Mouse (Mus musculus) myocyte (in vitro differentiated cells): ENCODE data around the gene Ndufa4l2.

Experiments
- E2F4 ChIP-seq: IDR thresholded peaks from one replicate; pipeline ENCODE4 v1.6.1; 2011; ENCODE audit warnings: mild to moderate bottlenecking, control low read depth, moderate library complexity; ENCODE audit not compliant: insufficient read depth
- MYOG ChIP-seq, 3 experiments: IDR thresholded peaks; one replicate each; pipeline ENCODE4 v1.6.1; 2011; ENCODE audit warnings: control low read depth in 2 of 3, low read depth in 2 of 3, mild to moderate bottlenecking in 2 of 3; ENCODE audit not compliant: insufficient read length in 2 of 3, control insufficient read depth in 1 of 3, insufficient read depth in 1 of 3
- POLR2A ChIP-seq: IDR thresholded peaks from one replicate; pipeline ENCODE4 v1.6.1; 2011; ENCODE audit warnings: low read depth, mild to moderate bottlenecking, control low read depth, moderate library complexity; ENCODE audit not compliant: insufficient read length
- POLR2AphosphoS2 ChIP-seq: IDR thresholded peaks from one replicate; pipeline ENCODE4 v1.6.1; 2011; ENCODE audit warnings: low read depth, control low read depth; ENCODE audit not compliant: insufficient read length
- REST ChIP-seq: IDR thresholded peaks from one replicate; pipeline ENCODE4 v1.6.1; 2011; ENCODE audit warnings: mild to moderate bottlenecking, control low read depth, moderate library complexity; ENCODE audit not compliant: insufficient read depth, insufficient read length
- TCF12 ChIP-seq: IDR thresholded peaks from one replicate; pipeline ENCODE4 v1.6.1; 2011; ENCODE audit warnings: mild to moderate bottlenecking, control low read depth; ENCODE audit not compliant: poor library complexity, insufficient read depth, severe bottlenecking
- USF1 ChIP-seq: IDR thresholded peaks from one replicate; pipeline ENCODE4 v1.6.1; 2011; ENCODE audit warnings: low read depth, mild to moderate bottlenecking, control low read depth, moderate library complexity

GRCm38 (mm10) chr10:127491128-127491512 is 23.6 kb upstream of the Ndufa4l2 start:
- TF ChIP-seq E2F4, result no peak
- no peak for TF ChIP-seq POLR2A
- TF ChIP-seq MYOG (IDR thresholded peaks at IDR 0.05; ENCODE audit: control insufficient read depth in 1 of 3, insufficient read depth in 1 of 3, insufficient read length in 2 of 3, low read depth in 2 of 3), result no peak
- TF ChIP-seq POLR2AphosphoS2, result no peak
- TF ChIP-seq USF1, result no peak
- no peak for TF ChIP-seq REST
- no peak for TF ChIP-seq TCF12
